Mouse (Mus musculus) gastrocnemius, postnatal 25 days (tissue): ENCODE measurements around the gene Polr2j. TPM values are rescaled to one million over a fixed set of nuclear protein-coding genes. Genes with fewer than 3 reads are reported as not detected.
"Not testable (repeated sequence)": the region's sequence is repeated elsewhere in the genome, so short reads cannot be mapped to it uniquely, and the experiment has no call there.

Source experiments
- DNase-seq: peaks from one replicate; pipeline ENCODE4 v3.0.0; 2022
- total RNA-seq, 2 experiments: library from RNA; stranded (reverse); gene quantifications; 1 replicate in 1 of 2; 2 replicates in 1 of 2; pipeline ENCODE4 v1.2.3; 2021

Polr2j gene
- total RNA-seq, 2 experiments from 2014 or later = 55.1 to 58.7 TPM

DNA sequence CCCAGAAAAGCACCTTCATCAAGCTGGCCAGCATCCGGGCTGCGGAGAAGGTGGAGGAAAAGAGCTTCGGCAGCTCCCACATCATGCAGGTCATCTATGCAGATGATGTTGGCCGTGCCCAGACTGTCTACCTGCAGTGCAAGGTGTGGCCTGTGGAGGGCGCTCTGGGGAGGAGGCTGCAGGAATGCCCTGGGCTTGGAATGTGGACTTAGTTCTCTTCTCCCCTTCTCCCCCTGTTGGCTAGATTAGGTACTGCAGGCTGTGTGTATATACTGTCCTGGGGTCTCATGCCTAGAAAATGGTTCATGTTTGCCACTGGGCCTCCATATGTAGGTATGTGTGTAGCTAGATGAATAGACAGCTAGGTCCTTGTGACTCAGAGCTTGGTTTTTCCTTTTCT, 11.9 kb upstream of the Polr2j start:
- DNase-seq = no peak

DNA sequence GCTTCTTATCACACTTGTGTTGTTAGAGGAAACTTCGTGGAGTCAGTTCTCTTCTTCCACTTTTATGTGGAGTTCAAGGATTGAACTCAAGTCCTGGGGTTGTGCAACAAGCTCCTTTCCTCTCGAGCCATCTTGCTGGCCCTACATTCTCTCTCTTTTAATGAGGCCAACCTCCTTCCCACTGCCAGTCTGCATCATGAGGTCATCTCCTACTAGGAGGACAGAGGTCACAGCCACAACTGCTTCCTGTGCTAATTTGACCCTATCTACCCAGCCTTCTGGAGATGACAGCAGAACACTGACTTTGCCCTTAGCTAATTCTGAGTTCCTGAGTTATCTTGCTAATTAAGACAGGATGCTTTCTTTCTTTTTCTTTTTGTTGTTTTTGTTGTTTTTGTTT, 7.9 kb upstream of the Polr2j start:
- no peak for DNase-seq

DNA sequence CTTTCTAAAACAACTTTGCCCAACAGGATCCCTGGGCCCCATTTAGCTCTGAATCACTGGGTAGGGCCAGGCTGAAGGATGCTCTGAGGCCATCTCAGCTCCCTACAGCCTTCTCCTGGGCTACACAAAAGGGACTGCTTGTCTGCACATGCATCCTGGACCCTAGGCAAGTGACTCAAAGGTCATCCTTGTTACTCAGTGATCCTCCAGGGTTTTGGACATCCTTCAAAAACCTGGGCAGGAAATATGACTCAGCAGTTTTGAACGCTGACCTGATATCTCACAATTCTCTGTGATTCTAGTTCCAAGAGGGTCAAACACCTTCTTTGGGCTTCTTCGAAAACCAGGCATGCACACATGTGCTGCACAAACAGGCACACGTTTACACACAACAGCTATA, 7.4 kb upstream of the Polr2j start:
- no peak for DNase-seq

DNA sequence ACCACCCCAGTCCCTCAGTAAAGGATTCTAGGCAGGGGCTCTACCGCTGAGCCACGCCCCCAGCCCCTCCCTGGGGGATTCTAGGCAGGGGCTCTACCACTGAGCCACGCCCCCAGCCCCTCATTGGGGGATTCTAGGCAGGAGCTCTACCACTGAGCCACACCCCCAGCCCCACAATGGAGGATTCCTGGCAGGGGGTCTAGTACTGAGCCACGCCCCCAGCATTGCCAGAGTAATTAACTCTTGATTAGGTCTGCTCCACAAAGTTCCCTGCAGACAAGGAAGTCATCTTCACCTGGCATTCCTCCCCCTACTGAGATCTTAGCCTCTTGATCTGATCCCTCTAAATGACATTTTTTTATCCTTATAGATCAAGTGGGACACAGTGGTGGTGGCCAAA, 2.9 kb upstream of the Polr2j start:
- DNase-seq = not testable (repeated sequence)

DNA sequence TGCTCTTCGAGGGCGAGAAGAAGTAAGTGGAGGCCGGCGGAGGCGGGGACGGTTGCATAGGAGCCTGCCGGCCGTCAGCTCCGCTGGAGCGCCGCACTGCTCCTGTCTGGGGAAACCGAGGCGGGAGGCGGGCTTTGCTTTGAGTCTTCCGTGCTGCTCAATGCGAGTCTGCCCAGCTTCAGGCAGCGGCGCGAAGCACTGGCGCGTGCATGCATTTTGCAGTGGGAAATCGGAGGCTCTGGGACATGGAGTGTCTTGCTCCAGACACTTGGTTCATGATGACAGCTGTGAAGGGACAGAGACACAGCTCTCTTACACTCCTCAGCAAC, 317 bp downstream of the Polr2j start:
- DNase-seq = no peak

DNA sequence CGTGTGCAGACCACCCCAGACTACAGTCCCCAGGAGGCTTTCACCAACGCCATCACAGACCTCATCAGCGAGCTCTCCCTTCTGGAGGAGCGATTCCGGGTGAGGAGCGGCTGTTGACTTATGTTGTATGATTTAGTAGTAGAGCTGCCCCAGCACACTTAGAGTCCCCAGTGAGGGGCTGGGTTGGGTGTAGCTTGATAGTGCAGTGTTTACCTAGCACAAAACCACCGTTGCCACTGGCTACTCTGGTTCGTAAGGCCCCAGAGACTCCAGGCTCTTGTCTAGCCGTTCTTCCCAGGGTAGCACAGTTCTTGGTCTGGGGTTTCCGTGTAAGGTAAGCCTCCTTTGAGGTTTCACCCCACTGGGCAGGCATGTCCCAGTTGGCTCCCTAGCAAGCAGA, 5.7 kb downstream of the Polr2j start:
- no peak for DNase-seq

DNA sequence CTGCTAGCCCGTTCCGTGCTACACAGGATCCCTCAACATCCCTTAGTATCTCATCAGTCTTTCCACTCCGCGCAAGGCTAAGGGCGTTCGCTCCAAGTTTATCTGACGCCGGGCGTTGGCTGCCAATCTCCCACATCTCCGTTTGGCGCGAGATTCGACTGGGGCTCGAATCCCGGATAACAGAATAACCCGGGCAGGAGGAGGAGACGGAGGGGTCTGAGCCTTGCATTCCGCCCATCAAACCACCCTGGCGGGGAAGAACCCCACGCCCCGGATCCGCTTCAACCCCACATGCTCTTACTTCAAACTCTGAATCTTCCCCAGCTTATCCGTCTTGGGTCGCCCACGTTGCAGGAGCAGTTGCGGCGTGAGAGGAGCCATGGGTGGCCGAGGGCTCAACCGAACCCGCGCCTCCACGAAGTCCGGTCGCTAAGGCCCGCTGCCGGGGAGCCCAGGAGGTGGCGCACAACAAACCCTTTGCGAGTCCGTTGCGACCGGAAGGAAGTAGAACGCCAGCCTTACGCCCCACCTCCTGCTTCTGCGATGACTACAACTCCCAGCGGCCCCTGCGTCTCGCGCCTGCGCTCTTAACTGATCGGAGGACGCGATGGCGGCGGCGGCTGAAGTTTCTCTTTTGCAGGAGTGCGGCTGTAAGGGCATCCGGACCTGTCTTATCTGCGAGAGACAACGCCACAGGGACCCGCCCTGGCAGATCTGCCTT, 19.3 kb downstream of the Polr2j start, which contains the start of the genes Lrwd1 and Alkbh4:
TSS of gene Lrwd1 (minus strand) at position 504 of the 721 bp plus-strand sequence.
TSS of gene Alkbh4 (plus strand) at position 576 of the 721 bp plus-strand sequence.
- peak; percentile 94 for DNase-seq

DNA sequence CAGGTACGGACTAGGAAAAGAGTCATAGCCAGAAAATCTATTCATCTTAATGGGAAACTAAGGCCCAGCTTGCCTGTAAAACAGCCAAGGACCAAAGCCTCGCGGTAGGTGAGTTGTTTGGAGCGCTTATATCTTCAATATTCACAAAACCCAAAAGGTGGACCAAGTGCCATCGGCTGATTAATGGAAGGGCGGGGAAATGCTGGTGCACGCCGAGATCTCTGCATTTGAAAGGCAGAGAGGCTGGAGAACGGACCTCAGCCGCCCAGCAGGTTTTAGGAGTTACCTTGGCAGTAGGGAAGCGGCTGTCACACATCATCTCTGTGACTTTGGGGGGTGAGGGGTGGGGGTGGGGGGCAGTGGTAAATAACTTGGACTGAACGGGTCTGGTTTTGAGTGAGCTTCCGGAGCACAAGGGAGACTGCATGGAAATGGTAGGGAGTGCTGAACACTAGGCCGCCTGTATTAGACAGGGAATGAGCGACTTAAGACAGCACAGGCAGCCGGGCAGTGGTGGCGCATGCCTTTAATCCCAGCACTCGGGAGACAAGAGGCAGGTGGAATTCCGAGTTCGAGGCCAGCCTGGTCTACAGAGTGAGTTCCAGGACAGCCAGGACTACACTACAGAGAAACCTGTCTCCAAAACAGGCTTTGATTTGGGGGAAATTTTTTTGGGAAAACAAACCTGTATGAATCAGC, 20.0 kb downstream of the Polr2j start:
- DNase-seq = no peak

DNA sequence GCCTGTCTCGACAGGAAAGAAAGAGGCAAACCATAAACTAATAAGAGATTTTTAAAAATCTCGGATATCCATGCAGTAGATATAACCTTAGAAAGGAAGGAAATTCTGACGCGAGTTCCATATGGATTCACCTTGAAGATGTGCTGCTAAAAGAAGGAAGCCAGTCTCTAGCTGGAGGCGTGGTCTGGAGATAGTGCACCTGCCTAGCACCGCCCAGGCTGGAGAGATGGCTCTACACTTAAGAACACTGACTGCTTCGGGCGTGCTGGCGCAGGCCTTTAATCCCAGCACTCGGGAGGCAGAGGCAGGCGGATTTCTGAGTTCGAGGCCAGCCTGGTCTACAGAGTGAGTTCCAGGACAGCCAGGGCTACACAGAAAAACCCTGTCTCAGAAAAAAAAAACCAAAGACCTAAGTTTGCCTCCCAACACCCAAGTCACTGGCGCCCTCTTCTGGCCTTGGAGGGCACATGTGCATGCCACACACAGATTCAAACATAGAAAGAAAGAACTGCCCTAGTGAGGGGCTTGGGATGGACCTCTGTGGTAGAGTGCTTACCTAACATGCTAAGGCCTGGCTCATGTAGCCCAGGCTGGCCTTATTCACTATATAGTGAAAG, 21.3 kb downstream of the Polr2j start:
- no peak for DNase-seq

DNA sequence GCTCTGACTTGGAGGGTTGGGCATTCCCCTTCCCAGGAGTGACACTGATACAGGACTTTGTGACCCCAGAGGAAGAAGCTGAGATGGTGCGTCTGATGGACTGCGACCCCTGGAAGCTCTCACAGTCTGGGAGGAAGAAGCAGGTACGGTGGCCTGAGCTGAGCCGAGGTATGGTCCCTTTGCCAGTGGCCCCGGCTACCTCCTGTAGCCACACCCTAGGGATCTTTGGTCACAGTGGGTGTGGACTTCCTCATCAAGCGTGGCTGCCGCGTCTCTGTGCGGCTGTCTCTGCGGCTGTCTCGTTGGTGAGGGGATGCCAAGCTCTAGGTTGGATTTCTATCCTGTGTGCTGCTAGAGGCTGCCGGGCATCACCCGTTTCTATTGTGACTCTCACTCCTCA, 23.0 kb downstream of the Polr2j start:
- DNase-seq = no peak

DNA sequence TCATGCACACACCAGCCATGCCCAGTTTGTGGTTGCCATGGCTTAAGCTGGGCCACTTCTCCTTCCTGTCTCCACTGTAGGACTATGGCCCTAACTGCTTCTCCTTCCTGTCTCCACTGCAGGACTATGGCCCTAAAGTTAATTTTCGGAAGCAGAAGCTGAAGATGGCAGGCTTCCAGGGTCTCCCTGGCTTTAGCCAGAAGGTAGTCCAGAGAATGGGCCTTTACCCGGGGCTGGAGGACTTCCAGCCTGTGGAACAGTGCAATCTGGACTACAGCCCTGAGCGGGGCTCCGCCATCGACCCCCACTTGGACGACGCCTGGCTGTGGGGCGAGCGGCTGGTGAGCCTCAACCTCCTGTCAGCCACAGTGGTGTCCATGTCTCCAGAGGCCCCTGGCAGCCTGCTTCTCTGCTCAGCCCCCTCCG, 23.6 kb downstream of the Polr2j start:
- no peak for DNase-seq

DNA sequence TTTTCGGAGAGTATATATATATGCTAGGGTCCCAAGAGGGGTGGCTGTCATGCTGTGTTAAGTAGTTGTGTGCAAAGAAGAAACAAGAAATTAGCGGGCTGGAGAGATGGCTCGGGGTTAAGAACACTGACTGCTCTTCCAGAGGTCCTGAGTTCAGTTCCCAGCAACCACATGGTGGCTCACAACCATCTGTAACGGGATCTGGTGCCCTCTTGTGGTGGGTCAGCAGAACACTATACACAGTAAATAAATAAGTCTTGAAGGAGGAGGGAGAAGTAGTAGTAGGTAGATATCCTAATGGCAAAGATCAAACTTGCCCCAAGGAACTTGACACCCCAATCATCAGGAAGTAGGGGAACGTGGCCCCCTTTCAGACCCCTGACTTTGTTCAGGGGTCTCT, 26.3 kb downstream of the Polr2j start:
- no peak for DNase-seq

DNA sequence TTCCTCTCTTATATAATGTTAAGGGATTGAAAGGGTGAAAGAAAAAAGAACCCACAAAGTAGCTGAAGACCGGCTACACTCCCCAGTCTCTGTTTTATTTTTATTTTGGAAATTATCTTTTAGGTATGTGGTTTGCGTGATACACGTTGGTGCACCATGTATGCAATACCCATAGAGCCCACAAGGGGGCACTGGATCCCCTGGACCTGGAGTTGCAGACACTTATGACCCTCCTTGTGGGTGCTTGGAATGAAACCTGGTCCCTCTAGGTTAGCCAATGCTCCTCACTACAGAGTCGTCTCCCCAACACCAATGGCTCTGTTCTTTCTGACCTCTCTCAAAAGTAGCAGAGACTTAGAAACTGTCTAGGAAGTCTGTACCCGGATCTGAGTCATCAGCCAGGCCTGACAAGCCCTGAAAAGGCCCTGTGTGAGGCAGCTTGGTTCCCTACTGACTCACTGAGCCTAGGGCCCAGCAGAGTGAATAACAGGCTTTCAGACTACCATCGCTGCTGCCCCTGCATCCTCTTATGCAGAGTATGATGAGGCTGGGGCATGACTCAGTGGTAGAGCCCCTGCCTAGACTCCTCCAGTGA, 26.8 kb downstream of the Polr2j start:
- no peak for DNase-seq

DNA sequence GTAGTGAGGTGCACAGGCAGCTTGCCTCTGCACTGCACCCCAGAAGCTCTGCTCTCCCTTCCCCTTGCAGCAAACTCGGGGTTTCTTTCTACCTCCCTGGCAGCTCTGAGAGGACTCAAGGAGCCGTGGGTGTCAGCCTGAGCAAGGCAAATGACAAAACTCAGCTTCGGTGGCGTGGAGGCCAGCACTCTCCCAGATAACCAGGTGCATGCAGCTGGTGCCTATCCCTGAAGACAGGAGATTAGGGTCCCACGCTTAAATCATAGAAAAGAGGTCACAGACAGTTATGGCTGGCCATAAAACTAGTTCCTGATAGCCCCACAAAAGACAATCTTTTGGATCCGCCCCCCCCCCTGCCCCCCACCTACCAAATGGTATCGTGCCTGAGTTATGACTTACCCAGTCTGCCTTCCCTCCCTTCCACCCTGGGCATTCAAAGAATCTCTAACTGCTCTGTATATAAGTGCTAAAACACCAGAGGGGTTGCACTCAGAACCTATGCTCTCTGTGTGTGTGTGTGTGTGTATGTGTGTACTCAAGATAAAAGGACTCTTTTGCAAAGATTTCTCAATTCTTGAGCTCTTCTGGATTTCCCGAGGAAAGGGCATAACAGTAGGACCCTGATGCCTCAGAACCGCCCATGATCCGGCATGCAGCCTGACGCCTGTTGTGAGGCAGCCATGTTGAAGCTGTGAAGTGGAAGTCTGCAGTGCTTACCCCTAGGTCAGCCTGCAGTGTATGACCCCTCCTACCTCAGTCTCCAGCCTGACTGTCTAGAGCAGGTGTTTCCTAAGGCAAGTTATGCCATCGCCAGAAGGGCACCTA, 28.4 kb downstream of the Polr2j start:
- no peak for DNase-seq

DNA sequence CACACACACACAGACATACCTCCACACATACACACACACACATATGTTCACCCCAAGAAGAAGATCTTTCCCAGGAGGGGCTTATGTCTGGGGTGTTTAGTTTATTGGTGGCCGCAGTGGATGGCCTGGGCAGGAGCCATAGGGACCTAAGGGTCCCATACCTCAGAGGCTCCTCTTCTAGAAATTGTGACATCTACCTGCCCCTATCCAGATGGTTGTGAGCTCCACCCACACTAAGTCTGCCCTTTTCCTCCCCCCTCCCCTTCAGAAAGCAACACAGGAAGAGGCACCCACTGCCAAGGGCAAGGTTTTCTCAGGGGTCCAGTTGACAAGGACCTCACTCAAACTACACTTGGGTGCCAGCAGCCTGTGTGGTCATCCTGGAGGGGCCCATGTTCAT, 30.5 kb downstream of the Polr2j start:
- no peak for DNase-seq

DNA sequence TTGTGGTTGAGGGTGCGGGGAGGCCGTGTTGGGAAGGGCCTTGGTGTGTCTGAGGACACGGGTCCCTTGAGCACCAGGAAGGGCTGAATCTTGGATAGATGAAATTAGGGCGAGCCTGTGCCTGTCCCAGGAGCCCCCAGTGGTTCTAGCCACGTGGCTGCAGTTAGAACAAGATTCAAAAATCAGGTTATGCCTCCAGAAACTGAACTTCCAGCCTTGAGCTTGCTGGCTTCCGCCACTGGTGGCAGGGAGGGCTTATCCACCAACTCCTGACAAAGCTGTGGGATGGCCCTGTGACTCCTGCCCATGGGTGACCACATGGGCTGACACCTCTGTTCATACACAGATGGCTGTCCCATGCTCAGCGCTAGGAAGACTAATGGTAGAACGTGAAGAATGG, 31.3 kb downstream of the Polr2j start:
- no peak for DNase-seq

DNA sequence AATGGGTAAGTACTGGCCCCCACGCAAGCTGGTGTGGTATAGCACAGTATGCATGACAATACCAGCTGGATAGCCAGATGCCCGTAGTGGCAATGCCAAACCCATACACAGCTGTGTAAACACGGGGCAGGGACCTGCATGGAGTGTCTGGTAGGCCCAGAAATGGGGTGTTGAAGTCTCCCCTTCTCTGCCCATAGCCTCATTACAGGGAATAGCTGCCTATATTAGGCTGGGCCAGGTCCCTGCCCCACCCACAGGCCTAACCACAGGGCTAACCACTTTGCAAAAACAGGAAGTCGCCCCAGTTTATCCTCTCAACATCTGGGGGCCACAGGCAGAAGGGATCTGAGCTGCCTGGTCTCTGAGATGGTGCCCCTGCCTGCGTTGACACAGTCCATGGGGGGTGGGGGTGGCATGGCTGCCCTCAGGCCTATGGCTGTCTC, 32.7 kb downstream of the Polr2j start:
- not testable (repeated sequence) for DNase-seq

DNA sequence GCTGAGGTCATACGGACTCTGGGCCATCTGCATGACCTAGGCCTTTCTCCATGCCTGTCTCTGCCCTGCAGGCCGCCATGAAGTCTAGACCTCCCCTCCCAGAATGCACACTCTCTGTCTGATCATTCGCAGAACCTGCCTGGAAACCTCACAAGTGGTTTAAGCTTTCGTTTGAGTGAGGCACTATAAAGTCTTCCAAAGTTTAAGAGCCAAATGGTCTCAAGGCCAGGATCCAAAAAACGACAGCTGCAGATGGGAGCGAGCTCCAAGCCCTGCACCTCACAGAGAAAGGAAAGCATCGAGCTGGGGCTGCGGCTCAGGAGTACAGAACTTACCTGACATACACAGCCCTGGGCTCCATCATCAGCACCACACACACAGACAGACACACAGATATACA, 35.9 kb downstream of the Polr2j start:
- peak; percentile 53 for DNase-seq

DNA sequence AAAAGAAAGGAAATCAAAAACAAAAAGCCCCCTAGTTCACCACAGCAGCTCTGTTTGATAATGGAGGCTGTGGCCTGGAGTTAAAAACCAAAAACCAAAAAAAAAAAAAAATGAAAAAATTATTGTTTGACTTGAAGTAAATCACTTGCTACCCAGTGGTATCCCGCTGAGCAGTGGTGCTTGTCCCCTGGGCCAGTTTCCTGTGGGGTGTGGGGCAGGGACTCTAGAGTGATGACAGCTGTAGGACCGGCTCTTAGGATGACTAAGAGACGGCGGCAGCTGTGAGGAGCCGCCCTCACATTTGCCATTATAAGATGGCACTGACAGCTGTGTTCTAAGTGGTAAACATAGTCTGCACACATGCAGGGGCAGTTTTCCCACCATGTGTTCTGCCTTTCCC, 39.0 kb downstream of the Polr2j start:
- no peak for DNase-seq

DNA sequence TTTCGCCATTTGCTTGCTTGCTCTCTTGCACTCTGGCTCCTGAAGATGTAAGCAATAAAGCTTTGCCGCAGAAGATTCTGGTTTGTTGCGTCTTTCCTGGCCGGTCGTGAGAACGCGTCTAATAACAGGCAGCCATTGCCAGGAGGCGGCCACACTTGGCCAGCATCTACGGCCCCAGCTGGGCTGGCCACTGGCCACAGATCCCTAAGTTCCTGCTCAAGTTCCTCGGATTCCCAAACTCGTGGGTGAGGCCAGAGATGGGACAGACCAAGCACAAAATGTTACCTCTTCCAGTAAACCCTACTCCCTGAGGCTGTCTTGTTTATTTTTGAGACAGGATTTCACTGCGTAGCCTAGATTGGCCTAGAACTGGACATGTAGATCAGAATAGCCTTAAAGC, 43.7 kb downstream of the Polr2j start:
- peak; percentile 82 for DNase-seq

DNA sequence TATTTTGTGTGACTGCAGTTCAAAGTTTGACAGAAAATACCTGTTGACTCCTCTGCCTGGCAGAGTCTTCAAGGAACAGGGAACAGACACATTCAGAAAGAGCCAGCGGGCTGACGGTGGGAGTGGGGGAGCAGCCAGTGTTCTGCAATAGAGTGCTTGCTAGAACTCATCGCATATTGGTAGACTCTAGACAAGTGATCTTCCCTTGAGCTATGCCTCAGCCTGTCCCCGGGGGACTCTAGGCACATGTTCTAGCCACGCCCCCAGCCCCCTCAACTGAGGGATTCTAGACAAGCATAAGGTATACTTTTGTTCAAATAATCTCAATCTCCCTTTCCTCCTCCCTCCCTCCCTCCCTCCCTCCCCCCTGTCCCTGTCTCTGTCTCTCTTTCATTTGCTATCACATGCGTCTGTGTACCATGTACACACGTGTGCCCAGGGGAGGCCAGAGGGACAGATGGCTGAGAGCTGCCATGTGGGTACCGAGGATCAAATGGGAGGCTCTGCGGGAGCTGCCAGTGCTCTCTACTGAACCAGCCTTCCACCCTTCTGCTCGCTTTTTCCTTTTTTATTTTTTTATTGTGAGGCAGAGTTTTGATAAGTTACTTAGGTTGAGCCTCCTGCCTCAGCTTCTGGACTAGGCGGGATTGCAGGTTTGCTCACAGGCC, 47.5 kb downstream of the Polr2j start:
- DNase-seq = no peak

DNA sequence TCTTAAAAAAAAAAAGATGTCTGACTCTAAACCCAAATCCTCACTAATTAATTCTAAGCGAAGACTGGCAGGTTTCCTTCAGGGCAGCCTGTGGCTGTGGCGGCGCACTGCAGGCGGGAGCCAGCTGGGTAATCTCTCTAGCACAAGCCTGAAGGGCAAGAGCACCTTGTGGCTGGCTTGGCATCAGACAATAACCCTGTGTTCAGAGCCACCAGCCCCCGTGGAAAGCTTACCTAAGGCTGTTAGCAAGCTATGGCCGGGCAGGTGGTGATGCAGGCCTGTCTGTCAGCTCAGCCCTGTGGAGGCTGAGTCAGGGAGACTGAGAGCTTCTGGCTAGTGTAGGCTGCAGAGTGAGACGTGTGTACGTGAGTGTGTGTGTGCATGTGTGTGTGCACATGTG, 48.8 kb downstream of the Polr2j start:
- no peak for DNase-seq
